Mouse (Mus musculus) testis, adult 2 months (tissue): Measurements from ENCODE around the gene Tmigd1. TPM values are rescaled to one million over a fixed set of nuclear protein-coding genes. Genes with fewer than 3 reads are reported as not detected.
A peak's percentile ranks its signal among the peaks of the same experiment; 100 is the strongest.

Experiments
- H3K27ac ChIP-seq: fragments of 200-500 bp; 2 replicates; pipeline ENCODE4 v1.5.1; 2012; ENCODE audit warnings: low read depth, low read length; ENCODE audit not compliant: control insufficient read depth, insufficient read depth
- H3K27me3 ChIP-seq: fragments of 200-500 bp; 2 replicates; pipeline ENCODE4 v1.6.1; 2012; ENCODE audit warnings: mild to moderate bottlenecking, low read length, moderate library complexity; ENCODE audit not compliant: control insufficient read depth, insufficient read depth
- H3K36me3 ChIP-seq: fragments of 200-500 bp; 2 replicates; pipeline ENCODE4 v1.6.1; 2012; ENCODE audit warnings: mild to moderate bottlenecking, low read length; ENCODE audit not compliant: control insufficient read depth, insufficient read depth
- H3K4me1 ChIP-seq: fragments of 200-500 bp; 2 replicates; pipeline ENCODE4 v1.6.1; 2012; ENCODE audit warnings: low read length; ENCODE audit not compliant: control insufficient read depth, insufficient read depth
- H3K4me3 ChIP-seq: fragments of 200-500 bp; 2 replicates; pipeline ENCODE4 v1.5.1; 2012; ENCODE audit warnings: low read depth, mild to moderate bottlenecking, low read length, moderate library complexity, mixed read lengths; ENCODE audit not compliant: control insufficient read depth
- CTCF ChIP-seq: fragments of 200-500 bp; IDR thresholded peaks from 2 replicates; pipeline ENCODE4 v1.5.1; 2012; ENCODE audit warnings: low read depth, mild to moderate bottlenecking, inconsistent platforms, low read length, moderate library complexity; ENCODE audit not compliant: control insufficient read depth, insufficient read depth, insufficient replicate concordance
- POLR2A ChIP-seq: fragments of 200-500 bp; IDR thresholded peaks from 2 replicates; pipeline ENCODE4 v1.6.1; 2012; ENCODE audit warnings: low read depth, mild to moderate bottlenecking, inconsistent platforms, low read length, moderate library complexity; ENCODE audit not compliant: control insufficient read depth
- polyA plus RNA-seq: library from polyadenylated mRNA; depleted of rRNA; stranded (reverse); fragments of >200 nt; gene quantifications from 2 replicates; pipeline ENCODE4 v1.2.3, GENCODE M21; 2012

Tmigd1 gene
- polyA plus RNA-seq, 1 experiment = not detected

GRCm38 (mm10) chr11:76898751-76899150 lies 3.2 kb upstream of the Tmigd1 start:
- TF ChIP-seq POLR2A (no peak), CTCF (no peak)
- Histone ChIP-seq H3K4me1 (no peaks in the 10 kb centered on the region), H3K4me3 (no peak overlapping the region), H3K36me3 (no peaks in the 10 kb centered on the region), H3K27ac (no peak overlapping the region), H3K27me3 (no peaks in the 10 kb centered on the region)

GRCm38 (mm10) chr11:76899758-76900738 lies 1.9 kb upstream of the Tmigd1 start:
- H3K4me3 ChIP-seq = no peak overlapping the region
- no peak overlapping the region for H3K27ac ChIP-seq
- TF ChIP-seq CTCF (0 out of 2 replicates have a peak, but pooled peaks have one; percentile 18), POLR2A (no peak)
- no peaks in the 10 kb centered on the region for H3K27me3 ChIP-seq
- no peaks in the 10 kb centered on the region for H3K4me1 ChIP-seq
- H3K36me3 ChIP-seq = no peaks in the 10 kb centered on the region

- no peak for TF ChIP-seq CTCF
- TF ChIP-seq POLR2A = no peak
- Histone ChIP-seq H3K4me1 (no peaks in the 10 kb centered on the region), H3K36me3 (no peaks in the 10 kb centered on the region), H3K4me3 (no peak overlapping the region), H3K27me3 (no peaks in the 10 kb centered on the region), H3K27ac (no peak overlapping the region)
Observed at GRCm38 (mm10) chr11:76904340-76904739, 2.4 kb downstream of the Tmigd1 start.

- no peak overlapping the region for H3K4me3 ChIP-seq
- H3K27me3 ChIP-seq = no peaks in the 10 kb centered on the region
- no peak overlapping the region for H3K27ac ChIP-seq
- H3K4me1 ChIP-seq = no peaks in the 10 kb centered on the region
- H3K36me3 ChIP-seq = no peaks in the 10 kb centered on the region
- TF ChIP-seq POLR2A = no peak
- no peak for TF ChIP-seq CTCF
Observed at GRCm38 (mm10) chr11:76908651-76909050, 6.7 kb downstream of the Tmigd1 start.

- TF ChIP-seq CTCF (no peak), POLR2A (no peak)
- Histone ChIP-seq H3K4me1 (no peaks in the 10 kb centered on the region), H3K27ac (no peak overlapping the region), H3K36me3 (no peaks in the 10 kb centered on the region), H3K4me3 (no peak overlapping the region), H3K27me3 (no peaks in the 10 kb centered on the region)
Observed at GRCm38 (mm10) chr11:76911325-76912054, 9.5 kb downstream of the Tmigd1 start.

- H3K4me3 ChIP-seq = no peak overlapping the region
- no peak overlapping the region for H3K27ac ChIP-seq
- no peaks in the 10 kb centered on the region for H3K4me1 ChIP-seq
- no peaks in the 10 kb centered on the region for H3K36me3 ChIP-seq
- no peaks in the 10 kb centered on the region for H3K27me3 ChIP-seq
- TF ChIP-seq CTCF = no peak
- TF ChIP-seq POLR2A = no peak
Observed at GRCm38 (mm10) chr11:76912055-76912395, 10.1 kb downstream of the Tmigd1 start.

DNA sequence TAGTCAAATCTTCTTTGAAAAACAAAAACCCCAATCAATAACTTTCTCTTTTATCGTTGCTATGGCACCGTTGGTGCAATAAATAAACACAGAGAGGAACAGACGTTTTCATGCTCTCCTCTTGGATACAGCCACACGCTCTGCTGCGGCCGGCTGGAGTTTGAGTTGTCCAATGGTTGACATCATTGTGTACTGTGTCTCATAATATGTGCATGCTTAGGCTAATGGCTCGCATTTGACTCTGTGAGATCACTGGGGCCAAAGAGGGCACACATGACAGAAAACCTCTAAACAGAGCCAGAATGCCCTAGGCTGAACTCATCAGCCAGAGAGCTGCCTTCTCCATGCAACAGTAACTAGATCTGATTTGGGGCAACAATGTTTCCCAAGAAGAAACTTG lies 12.4 kb downstream of the Tmigd1 start:
- H3K27ac ChIP-seq = no peak overlapping the region
- H3K4me3 ChIP-seq = no peak overlapping the region
- H3K27me3 ChIP-seq = no peaks in the 10 kb centered on the region
- no peaks in the 10 kb centered on the region for H3K4me1 ChIP-seq
- no peaks in the 10 kb centered on the region for H3K36me3 ChIP-seq
- no peak for TF ChIP-seq CTCF
- TF ChIP-seq POLR2A = no peak
